Mouse (Mus musculus): ENCODE measurements around the gene Pde2a.

- no peak for TF ChIP-seq CTCF (IDR thresholded peaks at IDR 0.05)
- TF ChIP-seq EP300 (IDR thresholded peaks at IDR 0.05; ENCODE audit: insufficient read depth, low read depth, low read length): peak; percentile 57; the same call in 1 of the 2 replicates
Observed at GRCm38 (mm10) chr7:101456789-101457188, 35.3 kb downstream of the Pde2a start.
